Mouse (Mus musculus): Measurements from ENCODE around the gene Nqo2. TPM values are rescaled to one million over a fixed set of nuclear protein-coding genes. Genes with fewer than 3 reads are reported as not detected.

Nqo2 gene
- polyA plus RNA-seq, 2 experiments: 10.1 to 16.1 TPM

DNA sequence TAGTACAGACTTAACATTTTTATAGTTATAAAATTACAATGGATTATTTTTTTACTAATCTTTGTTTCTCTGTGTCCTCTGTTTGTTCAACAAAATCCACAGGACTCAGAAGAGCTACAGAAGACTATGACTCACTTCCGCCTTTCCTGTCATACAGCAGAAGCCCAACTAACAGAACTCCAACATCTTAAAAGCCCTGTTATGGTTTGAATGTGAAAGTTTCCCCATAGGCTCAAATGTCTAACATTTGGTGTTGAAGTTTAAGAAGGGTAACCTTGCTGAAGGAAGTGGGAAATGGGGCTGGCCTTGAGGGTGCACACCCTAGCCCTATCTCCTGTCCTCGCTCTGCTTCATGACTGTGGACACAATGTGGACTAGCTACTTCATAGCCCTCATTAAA, 4.7 kb upstream of the Nqo2 start:
- ATAC-seq (ENCODE audit: low FRiP score, low read depth): no peak

DNA sequence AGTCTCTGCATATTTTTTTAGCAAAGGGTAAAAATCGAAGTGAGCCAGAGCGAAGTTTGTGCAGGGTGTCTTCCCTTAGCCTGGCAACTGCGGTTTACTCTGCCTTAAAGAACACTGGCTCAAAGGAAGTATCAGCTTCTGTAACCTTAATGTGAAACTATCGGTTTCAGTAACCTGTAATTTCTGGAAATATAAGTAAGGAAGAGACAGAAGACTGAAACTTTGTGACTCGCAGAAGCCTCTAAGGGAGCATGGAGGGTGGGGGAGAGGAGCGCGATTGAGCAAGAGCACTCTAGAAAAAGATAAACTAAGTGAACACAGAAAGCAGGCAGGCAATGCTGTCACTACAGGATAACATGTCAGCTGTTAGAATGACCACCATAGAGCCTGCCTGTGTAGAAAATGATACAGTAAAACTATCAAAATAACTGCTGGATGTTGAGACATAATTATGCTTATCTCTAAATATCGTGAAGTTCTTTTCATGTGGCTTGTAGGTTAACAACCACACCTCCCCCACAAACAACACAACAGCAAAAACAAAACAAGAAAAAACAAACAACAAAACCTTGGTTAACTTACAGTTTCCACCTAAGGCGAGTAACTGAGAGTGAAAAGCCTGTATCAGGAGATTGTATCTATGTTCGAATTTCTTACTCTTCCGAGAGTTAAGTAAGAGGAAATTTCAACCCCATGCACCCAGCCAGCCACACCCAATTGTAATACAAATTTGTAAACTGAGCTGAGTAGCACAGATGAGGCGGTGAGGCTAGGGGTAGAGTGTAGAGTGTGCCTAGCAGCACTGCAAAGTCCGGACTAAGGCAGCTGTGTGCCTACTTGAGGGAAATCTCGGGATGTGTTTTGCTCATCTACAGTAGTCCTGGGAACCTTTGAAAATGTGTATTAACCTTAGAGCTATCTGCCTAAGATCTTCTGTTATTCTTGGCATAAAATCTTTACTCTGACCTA, 853 bp downstream of the Nqo2 start:
- Histone ChIP-seq H3K9ac (ENCODE audit: low read depth, low read length, severe bottlenecking) (peak overlapping the region; percentile 67), H3K4me2 (replicated peaks; ENCODE audit: low read depth, low read length, severe bottlenecking) (peak overlapping the region; percentile 65), H3K36me3 (ENCODE audit: control insufficient read depth, insufficient read depth, low read length) (no peaks in the 10 kb centered on the region), H3K4me3 (replicated peaks; ENCODE audit: low read length) (peak overlapping the region; percentile 51), H3K4me1 (ENCODE audit: control insufficient read depth, insufficient read depth, low read length) (peaks cover 4% of the 10 kb centered on the region; the same call in 1 of the 2 replicates), H3K27ac (replicated peaks; ENCODE audit: low read depth, low read length) (peak overlapping the region; percentile 80), H3K27me3 (ENCODE audit: control insufficient read depth, insufficient read depth, low read length) (no peaks in the 10 kb centered on the region), H3K9me3 (ENCODE audit: control insufficient read depth, low read length) (no peaks in the 10 kb centered on the region)
- no peak for TF ChIP-seq POLR2A (IDR thresholded peaks at IDR 0.05; ENCODE audit: borderline replicate concordance, extremely low read depth, insufficient read depth, insufficient read length)
- WGBS: 23% methylated on average over 14 of the region's 14 CpGs
- DNase-seq (ENCODE audit: low spot score) (no peak), ATAC-seq (ENCODE audit: low FRiP score, low read depth) (peak; percentile 48)

More for the DNA sequence above, 4.7 kb upstream of the Nqo2 start:
- H3K4me1 ChIP-seq (ENCODE audit: control insufficient read depth, insufficient read depth, low read length): no peaks in the 10 kb centered on the region
- no peak for TF ChIP-seq POLR2A (IDR thresholded peaks at IDR 0.05; ENCODE audit: borderline replicate concordance, extremely low read depth, insufficient read depth, insufficient read length)
- H3K9me3 ChIP-seq (ENCODE audit: control insufficient read depth, low read length): no peaks in the 10 kb centered on the region
- no peak for DNase-seq (ENCODE audit: low spot score)
- H3K4me3 ChIP-seq (replicated peaks; ENCODE audit: low read length): no peak overlapping the region
- 90% methylated on average over 2 of the region's 2 CpGs for WGBS
- H3K4me2 ChIP-seq (replicated peaks; ENCODE audit: low read depth, low read length, severe bottlenecking): no peak overlapping the region
- no peak overlapping the region for H3K27ac ChIP-seq (replicated peaks; ENCODE audit: low read depth, low read length)
- H3K36me3 ChIP-seq (ENCODE audit: control insufficient read depth, insufficient read depth, low read length): no peaks in the 10 kb centered on the region
- H3K9ac ChIP-seq (ENCODE audit: low read depth, low read length, severe bottlenecking): no peak overlapping the region
- H3K27me3 ChIP-seq (ENCODE audit: control insufficient read depth, insufficient read depth, low read length): no peaks in the 10 kb centered on the region

DNA sequence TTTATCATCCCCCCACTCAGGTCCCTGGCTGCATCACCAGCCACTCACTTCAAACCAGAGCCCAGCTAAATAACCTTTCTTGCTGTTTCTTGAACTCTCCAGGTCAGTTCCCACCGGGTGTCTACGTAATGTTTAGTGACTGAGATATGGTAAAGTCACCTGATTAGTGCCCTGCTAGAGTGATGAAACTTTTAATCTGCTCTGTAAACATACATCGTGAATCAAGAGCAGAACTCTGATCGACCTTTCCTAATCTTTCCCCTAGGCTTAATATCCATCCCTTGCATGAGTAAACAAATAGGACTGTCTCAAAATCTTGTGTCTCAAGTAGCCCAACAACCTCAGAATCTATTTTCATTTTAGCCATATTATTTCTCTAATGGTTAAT, 1.5 kb downstream of the Nqo2 start:
- no peak for TF ChIP-seq POLR2A (IDR thresholded peaks at IDR 0.05; ENCODE audit: borderline replicate concordance, extremely low read depth, insufficient read depth, insufficient read length)
- peaks cover 4% of the 10 kb centered on the region; the same call in 1 of the 2 replicates for H3K4me1 ChIP-seq (ENCODE audit: control insufficient read depth, insufficient read depth, low read length)
- H3K9ac ChIP-seq (ENCODE audit: low read depth, low read length, severe bottlenecking): no peak overlapping the region
- H3K27ac ChIP-seq (replicated peaks; ENCODE audit: low read depth, low read length): no peak overlapping the region
- no peak overlapping the region; the same call in 1 of the 2 replicates for H3K4me2 ChIP-seq (replicated peaks; ENCODE audit: low read depth, low read length, severe bottlenecking)
- H3K36me3 ChIP-seq (ENCODE audit: control insufficient read depth, insufficient read depth, low read length): no peaks in the 10 kb centered on the region
- no peaks in the 10 kb centered on the region for H3K9me3 ChIP-seq (ENCODE audit: control insufficient read depth, low read length)
- DNase-seq (ENCODE audit: low spot score) (no peak), ATAC-seq (ENCODE audit: low FRiP score, low read depth) (no peak)
- 68% methylated on average over 4 of the region's 4 CpGs for WGBS
- H3K27me3 ChIP-seq (ENCODE audit: control insufficient read depth, insufficient read depth, low read length): no peaks in the 10 kb centered on the region
- H3K4me3 ChIP-seq (replicated peaks; ENCODE audit: low read length): no peak overlapping the region

DNA sequence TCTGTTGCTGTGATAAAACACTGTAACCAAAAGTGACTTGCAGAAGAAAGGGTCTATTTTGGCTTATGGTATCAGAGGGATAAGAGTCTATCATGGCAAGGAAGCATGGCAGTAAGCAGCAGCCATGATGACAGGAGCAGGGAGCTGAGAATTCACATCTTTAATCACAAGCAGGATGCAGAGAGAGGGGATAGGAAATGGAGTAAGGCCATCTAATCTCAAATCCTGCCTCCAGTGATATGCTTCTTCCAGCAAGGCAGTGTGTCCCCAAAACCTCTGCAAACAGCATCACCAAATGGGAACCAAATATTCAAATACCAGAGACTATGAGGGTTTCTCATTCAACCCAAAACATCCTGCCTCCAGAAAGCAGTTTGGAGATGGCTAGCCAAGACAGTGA, 2.1 kb downstream of the Nqo2 start:
- H3K9ac ChIP-seq (ENCODE audit: low read depth, low read length, severe bottlenecking): no peak overlapping the region
- H3K36me3 ChIP-seq (ENCODE audit: control insufficient read depth, insufficient read depth, low read length): no peaks in the 10 kb centered on the region
- no peak for TF ChIP-seq POLR2A (IDR thresholded peaks at IDR 0.05; ENCODE audit: borderline replicate concordance, extremely low read depth, insufficient read depth, insufficient read length)
- H3K27ac ChIP-seq (replicated peaks; ENCODE audit: low read depth, low read length): no peak overlapping the region
- no peaks in the 10 kb centered on the region for H3K9me3 ChIP-seq (ENCODE audit: control insufficient read depth, low read length)
- peaks cover 4% of the 10 kb centered on the region; the same call in 1 of the 2 replicates for H3K4me1 ChIP-seq (ENCODE audit: control insufficient read depth, insufficient read depth, low read length)
- ATAC-seq (ENCODE audit: low FRiP score, low read depth): no peak
- H3K4me3 ChIP-seq (replicated peaks; ENCODE audit: low read length): no peak overlapping the region
- DNase-seq (ENCODE audit: low spot score): no peak
- no peak overlapping the region for H3K4me2 ChIP-seq (replicated peaks; ENCODE audit: low read depth, low read length, severe bottlenecking)
- H3K27me3 ChIP-seq (ENCODE audit: control insufficient read depth, insufficient read depth, low read length): no peaks in the 10 kb centered on the region

DNA sequence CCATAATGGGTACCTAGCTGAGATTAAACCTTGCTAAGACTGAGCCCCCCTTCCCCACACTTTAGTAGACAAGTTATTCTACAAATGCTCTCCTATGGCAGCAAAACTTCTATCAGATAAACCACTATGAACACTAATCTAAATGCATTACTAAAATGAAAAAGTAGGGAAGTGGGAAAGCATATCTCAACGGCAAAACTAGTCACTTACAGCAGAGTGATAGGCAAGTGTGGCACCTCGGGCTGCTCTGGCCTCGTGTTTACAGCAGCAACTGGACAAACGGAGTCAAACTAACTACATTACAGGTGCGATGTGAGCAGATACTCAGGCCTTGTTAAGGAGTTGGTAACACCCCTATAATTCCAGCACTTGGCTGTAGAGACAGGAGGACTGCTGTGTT, 25.1 kb downstream of the Nqo2 start:
- ATAC-seq (ENCODE audit: low FRiP score, low read depth): no peak
- no peak for DNase-seq (ENCODE audit: low spot score)
- Histone ChIP-seq H3K4me1 (ENCODE audit: control insufficient read depth, insufficient read depth, low read length) (no peaks in the 10 kb centered on the region), H3K27me3 (ENCODE audit: control insufficient read depth, insufficient read depth, low read length) (no peaks in the 10 kb centered on the region), H3K9me3 (ENCODE audit: control insufficient read depth, low read length) (no peaks in the 10 kb centered on the region), H3K4me3 (replicated peaks; ENCODE audit: low read length) (no peak overlapping the region), H3K4me2 (replicated peaks; ENCODE audit: low read depth, low read length, severe bottlenecking) (no peak overlapping the region), H3K27ac (replicated peaks; ENCODE audit: low read depth, low read length) (no peak overlapping the region), H3K36me3 (ENCODE audit: control insufficient read depth, insufficient read depth, low read length) (no peaks in the 10 kb centered on the region; the same call in 1 of the 2 replicates), H3K9ac (ENCODE audit: low read depth, low read length, severe bottlenecking) (no peak overlapping the region)
- TF ChIP-seq POLR2A (IDR thresholded peaks at IDR 0.05; ENCODE audit: borderline replicate concordance, extremely low read depth, insufficient read depth, insufficient read length): no peak
- WGBS: 88% methylated on average over 5 of the region's 5 CpGs

All from limb, embryonic 14.5 days (tissue).